Mouse (Mus musculus): Measurements from ENCODE around the gene Trim27. TPM values are rescaled to one million over a fixed set of nuclear protein-coding genes. Genes with fewer than 3 reads are reported as not detected.
A peak's percentile ranks its signal among the peaks of the same experiment; 100 is the strongest.

The Trim27 gene
- total and polyA plus RNA-seq, 3 experiments, result 134 to 198 (median 146) TPM

- TF ChIP-seq JUND (conservative IDR thresholded peaks at IDR 0.05; ENCODE audit: low read depth, low read length), result no peak
Measured at GRCm38 (mm10) chr13:21179724-21180550, 692 bp downstream of the Trim27 start (continued).

DNA sequence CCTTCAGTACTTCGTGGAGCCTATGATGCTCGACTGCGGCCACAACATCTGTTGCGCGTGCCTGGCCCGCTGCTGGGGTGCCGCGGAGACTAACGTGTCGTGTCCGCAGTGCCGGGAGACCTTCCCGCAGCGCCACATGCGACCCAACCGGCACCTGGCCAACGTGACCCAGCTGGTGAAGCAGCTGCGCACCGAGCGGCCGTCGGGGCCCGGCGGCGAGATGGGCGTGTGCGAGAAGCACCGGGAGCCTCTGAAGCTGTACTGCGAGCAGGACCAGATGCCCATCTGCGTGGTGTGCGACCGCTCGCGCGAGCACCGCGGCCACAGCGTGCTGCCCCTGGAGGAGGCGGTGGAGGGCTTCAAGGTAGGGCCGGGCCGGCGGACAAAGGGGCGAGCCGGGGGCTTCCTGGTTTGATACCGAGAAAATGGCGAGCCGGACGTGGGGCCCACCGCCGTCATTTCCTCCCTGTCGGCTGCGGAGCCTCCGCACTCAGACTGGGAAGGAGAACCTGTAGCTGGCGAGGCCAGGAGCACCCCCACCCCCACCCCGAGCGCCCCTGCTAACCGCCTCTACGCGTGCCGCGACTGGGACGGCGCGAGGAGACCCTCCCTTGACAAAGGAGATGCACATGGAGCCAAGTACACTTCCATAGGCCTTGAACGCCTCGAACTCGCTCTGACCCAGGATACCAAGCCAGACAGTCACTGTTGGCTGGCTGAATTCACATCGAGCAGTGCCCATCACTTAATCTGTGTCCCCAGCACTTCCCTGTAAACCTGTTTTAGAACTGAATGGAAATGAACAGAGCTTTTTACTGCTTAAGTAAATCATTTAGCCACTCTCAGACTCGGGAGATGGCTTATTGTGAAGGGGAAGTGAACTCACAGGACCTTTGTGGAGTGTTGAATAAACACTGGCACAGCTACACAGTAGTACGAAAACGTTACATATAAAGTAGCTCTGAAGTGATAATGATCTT lies 1.6 kb downstream of the Trim27 start:
- peak overlapping the region; percentile 89 for H3K27ac ChIP-seq (ENCODE audit: insufficient read depth, low read depth)
- peaks cover 48% of the 10 kb centered on the region for H3K79me2 ChIP-seq (replicated peaks; ENCODE audit: control insufficient read depth, extremely low read depth, insufficient read depth, poor library complexity, severe bottlenecking)
- H3K4me2 ChIP-seq (ENCODE audit: insufficient read depth, low read depth, poor library complexity, severe bottlenecking), result peak overlapping the region; percentile 98
- peaks cover 26 to 42% of the 10 kb centered on the region in 2 experiments for H3K36me3 ChIP-seq (replicated peaks in 1 of 2; ENCODE audit: control insufficient read depth in 1 of 2, insufficient read depth in 1 of 2, low read length in 1 of 2)
- dilution Hi-C loops (cut with MboI; ENCODE audit: extremely low pct_ligation_motif_present, extremely low pct_unique_long_range_greater_than_20kb, low sequenced_read_pairs) (no loop called here), in situ Hi-C loops (cut with MboI; ENCODE audit: low pct_ligation_motif_present, low pct_unique_long_range_greater_than_20kb, low sequenced_read_pairs) (no loop called here)
- TF ChIP-seq SIN3A (IDR thresholded peaks at IDR 0.05; ENCODE audit: low read length), result peak; percentile 24; the same call in 1 of the 2 replicates
- TF ChIP-seq USF1 (IDR thresholded peaks at IDR 0.05; ENCODE audit: low read depth, low read length), result no peak
- TF ChIP-seq BHLHE40 (IDR thresholded peaks at IDR 0.05; ENCODE audit: low read depth, low read length), result peak; percentile 34
- no peak for TF ChIP-seq USF2 (conservative IDR thresholded peaks at IDR 0.05; ENCODE audit: low read depth, low read length)
- no peak for TF ChIP-seq TBP (conservative IDR thresholded peaks at IDR 0.05; ENCODE audit: low read depth, low read length)
- peak; percentile 43; the same call in 1 of the 2 replicates for TF ChIP-seq HCFC1 (IDR thresholded peaks at IDR 0.05; ENCODE audit: low read depth, low read length)
- TF ChIP-seq MXI1 (IDR thresholded peaks at IDR 0.05; ENCODE audit: low read depth, low read length), result 0 out of 2 replicates have a peak, but pooled peaks have one; percentile 14
- no peak for TF ChIP-seq RAD21 (IDR thresholded peaks at IDR 0.05; ENCODE audit: low read depth, low read length)
- TF ChIP-seq CHD1 (IDR thresholded peaks at IDR 0.05; ENCODE audit: low read depth, low read length), result no peak
- TF ChIP-seq ETS1 (conservative IDR thresholded peaks at IDR 0.05; ENCODE audit: low read depth, low read length), result no peak
- TF ChIP-seq NELFE (IDR thresholded peaks at IDR 0.05; ENCODE audit: low read depth, low read length), result no peak
- TF ChIP-seq ELF1 (IDR thresholded peaks at IDR 0.05; ENCODE audit: low read depth, low read length), result peak; percentile 83
- peaks cover 3% of the 10 kb centered on the region for H3K27me3 ChIP-seq (replicated peaks)
- no peaks in the 10 kb centered on the region for H3K9me3 ChIP-seq (replicated peaks; ENCODE audit: low read length)
- peak; percentile 59 for DNase-seq (ENCODE audit: extremely low read depth)
- H3K4me3 ChIP-seq (replicated peaks in 1 of 3; ENCODE audit: low read depth in 2 of 3, low read length in 2 of 3, poor library complexity in 1 of 3), result peak overlapping the region; percentile 86 to 100 (median 99)
- H3K9ac ChIP-seq (ENCODE audit: insufficient read depth, low read depth), result peak overlapping the region; percentile 81
- peaks cover 12 to 52% of the 10 kb centered on the region in 2 experiments for H3K4me1 ChIP-seq (ENCODE audit: control insufficient read depth in 1 of 2, insufficient read depth in 2 of 2)

- no peaks in the 10 kb centered on the region for H3K9me3 ChIP-seq (replicated peaks; ENCODE audit: low read length)
- H3K36me3 ChIP-seq (replicated peaks in 1 of 2; ENCODE audit: control insufficient read depth in 1 of 2, insufficient read depth in 1 of 2, low read length in 1 of 2), result peaks cover 37 to 53% of the 10 kb centered on the region in 2 experiments
- peaks cover 3% of the 10 kb centered on the region for H3K27me3 ChIP-seq (replicated peaks)
- DNase-seq (ENCODE audit: extremely low read depth), result no peak
- peaks cover 12 to 55% of the 10 kb centered on the region in 2 experiments for H3K4me1 ChIP-seq (ENCODE audit: control insufficient read depth in 1 of 2, insufficient read depth in 2 of 2)
- H3K4me2 ChIP-seq (ENCODE audit: insufficient read depth, low read depth, poor library complexity, severe bottlenecking), result peak overlapping the region; percentile 98
- peak overlapping the region; percentile 81 for H3K9ac ChIP-seq (ENCODE audit: insufficient read depth, low read depth)
- peaks cover 51% of the 10 kb centered on the region for H3K79me2 ChIP-seq (replicated peaks; ENCODE audit: control insufficient read depth, extremely low read depth, insufficient read depth, poor library complexity, severe bottlenecking)
- peak overlapping the region; percentile 86 to 100 (median 99) for H3K4me3 ChIP-seq (replicated peaks in 1 of 3; ENCODE audit: low read depth in 2 of 3, low read length in 2 of 3, poor library complexity in 1 of 3)
- in situ Hi-C loops (cut with MboI; ENCODE audit: low pct_ligation_motif_present, low pct_unique_long_range_greater_than_20kb, low sequenced_read_pairs) (no loop called here), dilution Hi-C loops (cut with MboI; ENCODE audit: extremely low pct_ligation_motif_present, extremely low pct_unique_long_range_greater_than_20kb, low sequenced_read_pairs) (no loop called here)
- no peak overlapping the region for H3K27ac ChIP-seq (ENCODE audit: insufficient read depth, low read depth)
- TF ChIP-seq ELF1 (IDR thresholded peaks at IDR 0.05; ENCODE audit: low read depth, low read length), result no peak
- TF ChIP-seq MEF2A (IDR thresholded peaks at IDR 0.05; ENCODE audit: borderline replicate concordance, low read depth, low read length), result no peak
- TF ChIP-seq MAX (IDR thresholded peaks at IDR 0.05; ENCODE audit: low read length), result no peak
- TF ChIP-seq ZKSCAN1 (IDR thresholded peaks at IDR 0.05; ENCODE audit: borderline replicate concordance, low read depth, low read length), result no peak
- no peak for TF ChIP-seq JUN (IDR thresholded peaks at IDR 0.05; ENCODE audit: insufficient read depth, low read depth, low read length)
- no peak for TF ChIP-seq TCF12 (IDR thresholded peaks at IDR 0.05; ENCODE audit: low read depth, low read length)
- no peak for TF ChIP-seq PAX5 (IDR thresholded peaks at IDR 0.05; ENCODE audit: low read length)
- TF ChIP-seq POLR2AphosphoS2 (IDR thresholded peaks at IDR 0.05; ENCODE audit: low read depth, low read length), result no peak
- no peak for TF ChIP-seq NELFE (IDR thresholded peaks at IDR 0.05; ENCODE audit: low read depth, low read length)
Measured at GRCm38 (mm10) chr13:21181996-21182395, 2.8 kb downstream of the Trim27 start.

Data from CH12.LX (cell line).